Mouse (Mus musculus): ENCODE measurements around the gene Atp1a4. TPM values are rescaled to one million over a fixed set of nuclear protein-coding genes. Genes with fewer than 3 reads are reported as not detected.

Gene Atp1a4
- under 1 TPM; 0.66 to 0.96 TPM for total RNA-seq (2021)
- long read RNA-seq, experiment 1, partial matches to known transcripts = 2 of 2 reads
- long read RNA-seq, experiment 1, other reads (novel, unspliced or antisense) = 0 of 2 reads
- long read RNA-seq, experiment 2, partial matches to known transcripts = 1 of 3 reads
- long read RNA-seq, experiment 2, other reads (novel, unspliced or antisense) = 2 of 3 reads

- no peak for DNase-seq
- intact Hi-C loops (cut with DNase I; ENCODE audit: low total_unique reads) = no loop called here
Measured at GRCm38 (mm10) chr1:172258314-172258713, at the start of gene Atp1a4. Gene Atp1a4, minus strand, starts transcription at chr1:172258414.

GRCm38 (mm10) chr1:172307936-172308335 is 49.7 kb upstream of the Atp1a4 start:
- intact Hi-C loops (cut with DNase I; ENCODE audit: low total_unique reads) = no loop called here
- no peak for DNase-seq

GRCm38 (mm10) chr1:172306885-172307284 is 48.7 kb upstream of the Atp1a4 start:
- intact Hi-C loops (cut with DNase I; ENCODE audit: low total_unique reads) = no loop called here
- no peak for DNase-seq

GRCm38 (mm10) chr1:172306196-172306595 is 48.0 kb upstream of the Atp1a4 start:
- intact Hi-C loops (cut with DNase I; ENCODE audit: low total_unique reads) = no loop called here
- DNase-seq = no peak

- no peak for DNase-seq
- intact Hi-C loops (cut with DNase I; ENCODE audit: low total_unique reads) = no loop called here
Measured at GRCm38 (mm10) chr1:172305635-172306034, 47.4 kb upstream of the Atp1a4 start.

GRCm38 (mm10) chr1:172305153-172305552 is 46.9 kb upstream of the Atp1a4 start:
- DNase-seq = no peak
- intact Hi-C loops (cut with DNase I; ENCODE audit: low total_unique reads) = no loop called here

GRCm38 (mm10) chr1:172304443-172304842 is 46.2 kb upstream of the Atp1a4 start:
- intact Hi-C loops (cut with DNase I; ENCODE audit: low total_unique reads) = no loop called here
- DNase-seq = no peak

GRCm38 (mm10) chr1:172302851-172303250 is 44.6 kb upstream of the Atp1a4 start:
- DNase-seq = no peak
- intact Hi-C loops (cut with DNase I; ENCODE audit: low total_unique reads) = no loop called here

GRCm38 (mm10) chr1:172302311-172302710 is 44.1 kb upstream of the Atp1a4 start:
- no peak for DNase-seq
- intact Hi-C loops (cut with DNase I; ENCODE audit: low total_unique reads) = no loop called here

GRCm38 (mm10) chr1:172301180-172301579 is 43.0 kb upstream of the Atp1a4 start:
- intact Hi-C loops (cut with DNase I; ENCODE audit: low total_unique reads) = no loop called here
- no peak for DNase-seq

GRCm38 (mm10) chr1:172300247-172300646 is 42.0 kb upstream of the Atp1a4 start:
- intact Hi-C loops (cut with DNase I; ENCODE audit: low total_unique reads) = no loop called here

GRCm38 (mm10) chr1:172299528-172299927 is 41.3 kb upstream of the Atp1a4 start:
- intact Hi-C loops (cut with DNase I; ENCODE audit: low total_unique reads) = no loop called here
- no peak for DNase-seq

More at GRCm38 (mm10) chr1:172300247-172300646, 42.0 kb upstream of the Atp1a4 start:
- DNase-seq = peak; percentile 73

GRCm38 (mm10) chr1:172297611-172298537 is 39.7 kb upstream of the Atp1a4 start, which contains the start of gene Atp1a2:
Gene Atp1a2, minus strand, starts transcription at chr1:172298064.
- peak; percentile 83 for DNase-seq
- intact Hi-C loops (cut with DNase I; ENCODE audit: low total_unique reads) = no loop called here

GRCm38 (mm10) chr1:172296816-172297510 is 38.7 kb upstream of the Atp1a4 start:
- DNase-seq = peak; percentile 68
- intact Hi-C loops (cut with DNase I; ENCODE audit: low total_unique reads) = no loop called here

- no peak for DNase-seq
- intact Hi-C loops (cut with DNase I; ENCODE audit: low total_unique reads) = no loop called here
Measured at GRCm38 (mm10) chr1:172295751-172296197, 37.6 kb upstream of the Atp1a4 start.

GRCm38 (mm10) chr1:172293449-172293848 is 35.2 kb upstream of the Atp1a4 start:
- DNase-seq = no peak
- intact Hi-C loops (cut with DNase I; ENCODE audit: low total_unique reads) = no loop called here

GRCm38 (mm10) chr1:172292880-172293279 is 34.7 kb upstream of the Atp1a4 start:
- intact Hi-C loops (cut with DNase I; ENCODE audit: low total_unique reads) = no loop called here
- no peak for DNase-seq

- no peak for DNase-seq
- intact Hi-C loops (cut with DNase I; ENCODE audit: low total_unique reads) = no loop called here
Measured at GRCm38 (mm10) chr1:172289617-172289946, 31.4 kb upstream of the Atp1a4 start.

- intact Hi-C loops (cut with DNase I; ENCODE audit: low total_unique reads) = no loop called here
Measured at GRCm38 (mm10) chr1:172288900-172289616, 30.8 kb upstream of the Atp1a4 start.

GRCm38 (mm10) chr1:172286740-172287139 is 28.5 kb upstream of the Atp1a4 start:
- intact Hi-C loops (cut with DNase I; ENCODE audit: low total_unique reads) = no loop called here
- no peak for DNase-seq

More at GRCm38 (mm10) chr1:172288900-172289616, 30.8 kb upstream of the Atp1a4 start:
- no peak for DNase-seq

Measured in gastrocnemius, postnatal 14 days (tissue).